Mouse (Mus musculus) 416B (cell line): Measurements from ENCODE around the gene Klf16.

Source experiments
- DNase-seq: peaks from one replicate; pipeline ENCODE4 v3.0.0; 2011; ENCODE audit warnings: low read depth

Klf16 gene

DNA sequence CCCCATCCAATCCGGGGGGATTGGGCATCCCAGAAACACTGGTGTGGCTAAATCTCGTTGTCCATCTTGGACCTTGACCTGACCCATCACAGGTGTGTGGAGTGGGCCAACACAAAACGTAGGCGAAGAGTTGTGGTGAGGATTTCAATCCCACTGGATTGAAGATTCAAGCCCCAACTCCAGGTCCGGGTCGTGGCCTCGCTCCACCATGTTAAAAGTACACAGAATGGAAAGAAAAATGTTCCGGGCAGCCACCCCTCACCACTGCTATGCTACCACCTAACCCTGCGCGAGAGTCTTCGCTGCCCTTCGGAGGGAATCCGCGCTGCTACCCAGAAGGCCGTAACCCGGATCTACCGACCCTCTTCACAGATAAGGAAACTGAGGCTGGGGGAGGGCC lies 1.2 kb downstream of the Klf16 start:
- DNase-seq: no peak

DNA sequence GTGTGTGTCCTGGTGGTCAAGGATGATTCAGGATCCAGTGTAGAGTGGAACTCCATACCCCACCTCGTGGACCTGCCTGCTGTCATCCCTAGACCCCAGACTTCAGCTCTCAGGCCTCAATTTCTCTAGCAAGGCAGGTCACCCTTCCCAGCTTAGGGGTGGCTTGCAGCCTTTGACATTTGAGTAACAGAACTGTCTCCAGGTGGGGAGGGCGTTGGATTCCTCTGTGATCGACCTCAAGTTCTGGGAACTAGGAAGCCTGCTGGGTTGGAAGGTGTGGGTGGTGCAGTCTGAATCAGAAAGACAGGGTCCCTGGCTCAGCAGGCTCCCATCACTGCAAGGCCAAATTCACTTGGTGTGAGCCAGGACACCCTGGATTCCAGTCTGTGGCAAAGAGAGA lies 2.2 kb downstream of the Klf16 start:
- no peak for DNase-seq

DNA sequence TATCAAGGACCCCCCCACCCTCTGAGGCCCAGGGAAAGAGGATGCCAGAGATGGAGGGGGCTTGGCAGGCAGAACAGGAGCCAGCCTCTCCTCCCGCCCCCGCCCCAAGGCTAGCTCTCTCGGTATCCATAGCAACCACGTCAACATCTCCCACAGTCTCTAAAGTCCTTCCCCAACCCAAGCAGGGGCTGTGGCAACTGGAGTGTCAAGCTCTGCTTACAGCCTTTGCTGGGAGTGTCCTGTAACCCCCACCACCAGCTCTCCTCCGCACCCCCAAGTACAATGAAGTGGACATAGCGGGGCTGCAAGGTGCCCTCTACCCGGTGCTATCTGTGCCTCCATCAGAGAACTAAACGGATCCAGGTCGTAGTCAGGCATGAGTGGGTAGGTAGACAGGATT lies 3.2 kb downstream of the Klf16 start:
- DNase-seq: no peak

DNA sequence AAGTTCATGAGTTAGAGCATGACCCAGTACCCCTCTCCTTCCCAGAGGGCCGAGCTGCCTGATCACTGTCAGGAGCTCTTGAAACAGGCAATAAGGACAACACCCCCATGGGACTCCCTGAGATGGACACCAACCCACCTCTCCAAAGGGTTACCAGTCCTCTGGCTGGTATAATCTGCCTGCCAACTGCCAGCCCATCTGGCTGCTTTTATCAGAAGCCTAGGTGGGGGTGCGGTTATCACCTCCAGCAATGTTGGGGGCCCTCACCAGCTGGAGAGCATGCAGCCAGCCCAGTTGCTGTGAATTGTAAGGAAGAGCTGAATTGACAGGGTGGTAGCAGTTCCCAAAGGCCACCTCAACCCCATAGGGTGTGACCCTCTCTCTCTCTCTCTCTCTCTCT lies 4.6 kb downstream of the Klf16 start:
- DNase-seq: no peak

DNA sequence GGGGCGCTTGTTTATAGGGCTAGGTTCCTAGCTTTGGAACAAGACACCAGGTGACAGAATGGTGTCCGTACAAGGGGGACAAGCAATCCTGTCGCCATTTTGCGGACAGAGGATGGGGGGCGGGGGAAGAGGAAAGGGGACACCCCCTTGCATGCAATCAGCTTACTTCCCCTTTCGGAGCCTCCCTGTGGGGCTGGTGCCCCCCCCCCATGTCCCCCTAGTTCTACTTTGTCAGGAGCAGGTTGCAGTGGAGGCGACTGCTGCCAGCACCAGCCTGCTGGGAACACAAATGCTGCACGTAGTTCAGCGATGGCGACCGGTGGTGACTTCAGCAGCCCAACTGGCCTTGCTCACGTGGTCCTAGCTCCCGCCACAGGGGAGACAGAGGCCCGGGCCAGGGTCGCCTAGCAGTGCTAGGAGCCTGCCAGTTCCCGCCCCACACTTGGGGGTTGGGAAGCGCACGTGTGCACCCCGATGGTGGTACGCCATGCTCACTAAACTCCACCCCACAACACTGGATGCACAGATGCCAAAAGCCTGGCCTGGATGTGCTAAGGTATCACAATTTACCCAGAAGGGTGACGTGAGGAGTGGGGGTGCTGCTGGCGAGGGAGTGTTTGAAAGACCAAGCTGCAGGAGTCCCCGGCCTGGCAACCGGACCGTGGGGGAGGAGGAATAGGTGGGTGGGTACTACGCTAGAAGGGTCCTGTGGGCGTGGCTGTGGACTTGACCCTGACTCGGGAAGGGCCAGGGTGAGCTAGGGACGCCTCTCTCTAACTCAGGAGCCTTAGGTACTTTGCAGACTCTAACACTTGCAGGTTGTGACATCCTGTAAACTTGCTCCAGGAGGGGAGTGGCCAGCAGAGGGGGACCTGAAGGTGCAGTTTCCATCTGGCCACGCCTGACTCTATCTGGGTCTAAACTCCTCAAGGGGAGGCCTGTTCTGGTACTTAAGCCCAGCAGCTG lies 6.0 kb downstream of the Klf16 start:
- DNase-seq: no peak

DNA sequence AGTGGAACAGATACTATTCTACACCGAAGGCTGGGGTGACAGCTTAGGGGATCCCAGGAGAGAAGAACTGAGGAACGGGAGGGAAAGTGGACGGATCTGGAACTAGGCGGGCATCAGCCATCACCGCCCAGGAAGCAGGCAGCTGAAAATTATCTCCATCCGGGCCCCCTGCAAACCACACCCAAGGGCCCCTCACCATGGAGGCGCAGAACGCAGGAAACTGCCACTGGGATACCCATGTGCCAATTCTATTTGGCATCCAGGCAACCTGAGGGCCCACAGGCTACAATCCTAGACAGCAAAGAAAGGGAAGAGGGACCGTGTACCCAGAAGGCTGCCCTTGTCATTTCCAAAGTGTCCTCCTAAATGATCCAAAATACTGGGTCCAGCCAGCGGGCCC lies 6.7 kb downstream of the Klf16 start:
- no peak for DNase-seq

DNA sequence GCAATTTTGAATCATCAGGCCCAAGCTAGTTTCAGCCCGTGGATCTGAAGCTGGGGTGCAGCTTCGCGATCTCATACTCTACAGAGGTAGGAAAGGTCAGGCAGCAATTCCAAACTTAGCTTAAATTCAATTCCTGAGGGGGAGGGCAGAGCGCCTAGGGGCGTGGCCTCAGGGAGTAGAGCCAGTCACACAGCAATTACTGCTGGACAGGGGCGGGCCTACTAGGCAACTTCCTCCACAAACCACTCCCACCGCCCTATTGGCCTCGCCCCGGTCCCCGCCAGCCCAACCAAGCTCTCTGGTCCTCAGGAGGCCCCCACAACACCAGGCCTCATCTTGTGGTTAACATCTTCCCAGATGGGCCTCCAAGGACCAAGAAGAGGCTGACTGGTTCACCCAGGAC lies 7.5 kb downstream of the Klf16 start:
- peak; percentile 85 for DNase-seq

DNA sequence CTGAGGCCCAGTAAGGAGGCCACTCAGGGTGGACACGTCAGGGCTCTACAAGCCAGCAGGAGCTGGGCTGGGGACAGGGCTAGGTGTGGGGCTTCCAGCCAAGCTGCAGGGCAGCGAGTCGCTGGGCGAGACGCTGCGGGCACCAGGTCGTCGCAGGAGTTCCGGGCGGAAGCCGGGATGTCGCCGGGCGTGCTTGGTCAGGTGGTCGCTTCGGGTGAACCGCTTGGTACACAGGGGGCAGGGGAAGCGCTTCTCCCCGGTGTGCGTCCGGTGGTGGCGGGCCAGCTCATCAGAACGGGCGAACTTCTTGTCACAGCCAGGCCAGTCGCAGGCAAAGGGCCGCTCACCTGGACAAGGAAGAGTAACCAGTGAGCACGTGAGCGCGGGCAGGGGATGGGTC lies 8.2 kb downstream of the Klf16 start:
- DNase-seq: no peak

DNA sequence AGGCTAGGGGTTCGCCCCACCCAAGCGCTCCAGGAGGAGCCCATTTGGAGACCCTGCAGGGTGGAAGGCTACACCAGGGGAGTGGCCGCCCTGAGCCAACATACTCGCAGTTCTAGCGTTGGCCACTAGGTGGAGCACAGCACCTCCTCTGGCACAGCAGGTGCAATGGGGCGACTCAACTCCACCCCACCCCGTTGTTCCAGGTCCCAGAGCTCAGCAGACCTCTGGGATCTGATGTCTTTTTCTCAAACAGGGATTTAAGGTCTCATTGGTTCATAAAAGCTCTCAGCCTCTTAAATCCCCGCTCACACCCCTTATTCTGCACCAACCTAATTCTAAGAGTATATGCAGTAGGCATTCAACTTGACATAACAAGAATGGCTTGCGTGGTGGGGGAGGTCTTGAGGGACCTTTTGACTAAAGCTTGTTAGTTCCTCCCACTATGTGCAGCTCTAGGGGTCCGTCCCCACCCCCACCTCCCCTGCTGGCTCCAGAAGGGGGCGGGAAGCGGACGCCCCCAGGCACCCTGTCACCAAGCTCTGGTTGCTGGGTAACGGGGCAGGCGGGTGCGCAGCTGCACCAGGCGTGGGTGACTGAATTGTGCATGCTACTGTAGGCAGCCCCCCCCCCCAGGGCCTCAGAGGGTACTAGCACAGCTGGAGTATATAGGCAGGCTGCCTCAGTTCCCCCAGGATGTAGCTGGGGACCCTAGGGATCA lies 10.6 kb downstream of the Klf16 start:
- peak; percentile 73 for DNase-seq

DNA sequence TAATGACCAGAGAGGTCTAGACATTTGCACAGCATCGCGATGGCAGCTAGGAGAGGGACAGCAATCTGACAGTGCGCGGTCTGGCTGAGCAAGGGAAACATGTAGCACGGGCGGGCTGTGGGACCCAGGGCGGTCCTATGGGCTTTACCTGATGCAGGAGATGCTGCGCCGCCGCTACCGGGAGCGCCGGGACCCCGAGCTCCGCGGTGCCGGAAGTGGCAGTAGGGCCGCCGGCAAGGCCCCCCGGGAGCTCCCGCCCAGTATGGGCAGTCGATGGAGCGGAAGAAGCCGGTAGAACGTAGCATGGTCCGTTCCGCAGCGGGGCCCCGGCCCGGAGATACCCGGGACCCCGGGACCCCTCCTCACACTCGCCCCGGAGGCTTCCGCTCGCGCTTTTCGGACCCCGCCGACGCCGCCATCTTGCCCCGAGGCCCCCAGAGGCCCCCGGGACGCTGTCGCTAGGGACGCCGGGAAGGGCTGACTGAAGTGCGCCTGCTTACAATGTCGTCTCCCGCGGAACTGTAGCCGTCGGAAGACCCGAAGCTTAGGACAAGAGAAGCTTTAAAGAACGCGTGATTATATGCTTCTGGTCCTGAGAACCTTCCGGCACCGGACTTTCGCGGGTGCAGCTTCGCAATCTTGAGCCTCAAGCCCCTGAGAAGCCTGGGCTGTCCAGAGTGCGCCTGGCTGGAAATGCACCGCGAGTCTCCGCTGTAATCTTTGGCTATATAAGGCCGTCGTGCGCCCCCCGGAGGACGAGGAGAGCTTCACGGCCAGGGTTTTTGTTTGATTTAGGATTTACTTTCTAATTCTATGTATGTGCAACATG lies 15.8 kb downstream of the Klf16 start, which contains the start of gene Rexo1:
Gene Rexo1, minus strand, starts transcription at position 445 of the 829 bp plus-strand sequence.
- DNase-seq: peak; percentile 96

DNA sequence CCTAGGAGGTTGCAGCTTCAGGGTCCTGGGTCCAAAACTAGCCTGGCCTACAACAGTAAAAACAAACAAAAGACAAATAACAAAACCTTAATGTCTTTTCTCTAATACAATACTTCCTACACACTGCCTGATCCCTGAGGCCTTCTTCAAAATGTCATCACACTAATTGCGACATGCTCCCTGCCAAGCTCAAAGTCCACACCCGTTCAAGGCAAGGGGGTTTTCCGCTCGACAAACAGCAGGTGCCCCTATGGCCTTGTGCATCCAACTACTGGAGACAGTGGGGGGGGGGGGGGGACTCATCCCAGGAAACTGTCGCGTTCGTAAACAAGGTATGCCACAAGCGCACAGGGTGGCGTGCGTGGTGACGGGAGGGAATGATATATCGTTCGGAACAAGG lies 16.5 kb downstream of the Klf16 start:
- DNase-seq: peak; percentile 49

DNA sequence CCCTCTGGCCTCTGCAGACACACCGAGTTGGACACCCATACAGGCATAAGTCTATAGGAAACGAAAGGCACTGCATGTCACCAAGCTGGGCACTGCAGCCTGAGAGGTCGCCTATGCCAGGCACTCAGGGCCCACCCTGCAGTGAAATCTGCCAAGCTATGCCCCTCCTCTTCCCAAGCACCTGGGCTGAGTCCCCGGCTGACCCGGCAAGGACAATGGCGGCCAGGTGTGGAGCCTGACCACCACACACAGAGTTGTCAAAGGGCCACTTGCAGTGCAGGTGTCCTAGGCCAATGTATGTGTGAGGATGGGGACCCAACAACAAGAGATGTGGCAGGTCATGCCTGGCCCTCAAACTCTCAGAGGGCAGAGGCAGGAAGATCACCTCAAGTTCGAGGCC lies 17.7 kb downstream of the Klf16 start:
- DNase-seq: no peak

DNA sequence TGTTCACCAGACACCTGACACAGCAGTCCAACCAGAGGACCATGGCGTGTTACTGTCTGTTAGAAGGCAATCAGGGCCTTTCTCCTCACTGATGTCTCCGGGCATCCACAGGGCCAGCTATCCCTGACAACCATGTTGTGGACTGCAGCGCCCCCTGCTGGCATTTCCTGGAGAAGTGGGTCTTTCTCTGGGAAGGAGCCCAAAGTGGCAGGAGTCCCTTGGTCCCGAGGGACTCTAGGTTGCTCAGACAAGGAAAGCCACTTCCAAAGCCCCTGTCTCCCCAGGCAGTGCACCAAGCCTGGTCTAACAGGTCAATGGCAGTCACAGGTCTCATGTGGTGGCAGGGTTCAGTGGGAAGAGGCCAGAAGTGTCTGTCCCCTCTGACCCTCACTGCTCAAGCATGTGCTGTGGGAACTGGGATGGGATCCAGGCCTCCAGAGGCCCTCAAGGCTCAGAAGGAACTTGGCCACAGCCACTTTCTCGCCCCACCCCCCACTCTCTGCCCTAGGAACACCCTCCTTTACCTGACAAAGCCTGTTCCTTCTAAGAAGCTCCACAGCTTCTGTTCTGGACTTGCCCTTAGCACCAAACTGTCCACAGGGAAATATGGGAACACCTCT lies 19.7 kb downstream of the Klf16 start:
- peak; percentile 63 for DNase-seq

DNA sequence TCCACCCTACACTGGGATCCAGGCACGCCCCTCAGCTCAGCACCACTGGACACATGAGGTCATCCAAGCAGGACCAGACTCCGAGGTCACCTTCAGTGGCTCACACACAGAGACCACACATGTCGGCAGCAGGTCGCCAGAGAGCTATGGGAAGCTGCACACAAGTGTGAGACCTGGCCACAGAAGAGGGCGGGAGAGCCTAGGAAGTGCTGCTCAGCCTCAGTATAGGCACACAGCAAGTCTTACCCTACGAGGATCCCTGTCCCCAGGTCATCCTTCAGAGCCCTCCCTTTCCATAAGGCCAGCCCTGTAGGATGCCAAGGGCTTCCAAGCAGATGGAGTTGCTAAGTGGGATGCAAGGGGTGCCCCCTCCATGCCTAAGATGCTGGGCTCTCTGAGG lies 23.1 kb downstream of the Klf16 start:
- DNase-seq: no peak

DNA sequence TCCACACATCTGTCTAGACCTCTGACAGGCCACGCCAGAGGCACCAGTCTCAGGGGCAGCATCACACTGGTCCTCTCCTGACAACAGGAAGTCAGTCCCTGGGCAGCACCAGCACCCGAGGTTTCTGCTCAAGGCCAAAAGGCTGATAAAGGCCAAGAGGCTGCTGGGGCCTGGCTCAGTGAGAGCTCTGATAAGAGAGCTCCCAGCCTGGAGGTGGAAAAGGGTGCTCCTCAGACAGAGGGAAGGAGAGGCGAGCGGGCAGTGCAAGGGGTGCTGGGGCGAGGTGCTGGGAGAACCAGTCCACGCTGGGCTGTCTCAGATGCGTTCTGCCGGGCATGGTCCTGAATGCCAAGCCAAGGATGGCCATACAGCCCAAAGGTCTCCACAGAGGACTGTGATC lies 23.5 kb downstream of the Klf16 start:
- peak; percentile 36 for DNase-seq

DNA sequence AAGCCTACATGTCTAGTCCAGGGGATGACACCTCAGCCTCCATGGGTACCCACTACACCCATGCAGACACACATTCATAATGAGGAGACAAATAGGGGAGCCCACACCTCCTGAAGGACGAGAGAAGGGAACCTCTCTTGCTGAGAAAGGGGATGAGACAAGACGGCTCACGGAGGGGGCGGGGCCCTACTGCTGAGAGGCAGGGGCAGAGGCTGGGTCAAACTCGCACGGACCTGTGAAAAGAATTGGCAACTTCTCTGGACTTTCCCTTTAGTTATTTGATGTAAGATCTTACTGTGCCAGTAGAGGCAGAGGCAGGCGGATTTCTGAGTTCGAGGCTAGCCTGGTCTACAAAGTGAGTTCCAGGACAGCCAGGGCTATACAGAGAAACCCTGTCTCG lies 24.8 kb downstream of the Klf16 start:
- no peak for DNase-seq

DNA sequence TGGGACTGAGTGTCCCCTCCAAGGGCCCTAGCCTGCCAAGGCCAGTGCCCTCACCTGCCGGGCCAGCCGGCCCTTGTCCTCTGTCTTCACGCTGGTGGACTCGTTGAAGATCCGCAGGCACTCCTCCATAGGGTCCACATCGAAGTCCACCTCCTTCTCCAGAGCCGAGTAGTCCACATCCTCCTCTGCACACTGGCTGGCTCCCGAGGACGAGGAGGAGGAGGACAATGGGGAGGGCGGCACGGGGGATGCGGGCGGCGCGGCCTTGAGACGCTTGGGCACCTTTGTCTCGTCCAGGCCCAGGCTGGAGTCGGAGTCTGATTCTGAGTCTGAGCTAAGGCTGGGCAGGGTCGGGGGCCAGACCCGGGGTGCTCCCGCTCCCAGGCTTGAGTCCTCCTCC lies 27.8 kb downstream of the Klf16 start:
- no peak for DNase-seq

DNA sequence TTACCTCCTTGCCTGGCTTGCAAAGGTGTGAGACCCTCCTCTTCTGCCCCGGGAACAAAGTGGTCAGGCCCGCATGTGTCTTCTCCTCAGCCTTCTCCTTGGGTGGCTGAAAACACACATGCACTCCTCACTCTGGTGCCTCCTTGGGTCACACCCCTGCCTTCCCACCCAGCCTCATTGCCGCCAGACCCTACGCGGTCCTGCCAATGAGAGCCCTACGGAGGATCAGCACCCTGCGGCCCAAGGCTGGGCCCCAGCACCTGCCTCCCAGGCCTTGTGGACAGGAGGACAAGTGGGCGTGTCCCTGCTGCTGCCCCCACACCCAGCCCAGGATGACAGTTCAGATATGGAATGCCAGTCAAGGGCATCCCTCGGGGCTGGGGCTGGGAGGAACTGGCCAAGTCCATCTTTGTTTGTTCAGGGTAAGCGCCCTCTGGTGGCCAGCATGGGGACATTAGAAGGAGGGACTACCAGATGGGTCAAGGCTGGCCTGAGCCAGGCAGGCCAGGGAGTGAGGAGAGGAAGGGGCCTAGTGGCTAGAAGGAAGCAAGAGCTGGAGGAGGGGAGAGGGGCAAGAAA lies 28.6 kb downstream of the Klf16 start:
- DNase-seq: peak; percentile 65

DNA sequence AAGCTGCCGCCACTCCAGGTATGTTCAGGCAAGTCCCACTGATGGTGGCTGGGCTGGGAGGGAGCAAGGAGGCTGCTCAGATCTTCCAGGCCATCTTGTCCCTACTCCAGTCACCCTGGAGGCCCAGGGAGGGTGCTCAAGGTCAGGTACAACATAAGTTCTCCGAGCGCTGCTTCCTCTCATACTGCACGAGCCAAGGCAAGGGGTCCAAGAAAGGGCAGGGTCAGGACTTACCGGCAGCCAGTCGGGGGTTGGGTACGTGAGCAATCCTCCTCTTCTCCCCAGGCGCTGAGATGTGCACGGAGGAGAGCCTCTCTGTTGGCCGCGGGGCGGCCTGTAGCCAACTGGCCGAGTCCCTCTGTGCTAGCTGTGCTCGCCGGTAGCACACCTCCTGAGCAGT lies 29.6 kb downstream of the Klf16 start:
- DNase-seq: no peak

DNA sequence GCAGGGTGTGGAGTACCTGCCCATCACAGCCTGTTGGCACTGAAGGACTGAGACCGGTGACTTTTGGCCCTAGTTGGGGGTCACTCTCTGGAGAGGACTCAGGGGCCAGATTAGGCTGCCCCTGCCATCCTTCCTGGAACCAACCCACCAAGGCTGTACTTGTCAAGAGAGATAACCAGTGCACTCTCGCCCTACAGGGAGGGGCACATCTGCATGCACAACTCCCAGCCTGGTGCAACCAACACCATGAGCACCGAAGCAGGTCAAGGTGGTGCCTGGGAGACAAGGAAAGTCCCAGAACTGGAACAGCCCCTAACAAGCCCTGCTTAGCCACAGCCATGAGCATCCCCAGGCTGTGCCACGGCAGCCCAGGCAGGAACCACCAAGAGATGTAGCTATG lies 30.2 kb downstream of the Klf16 start:
- no peak for DNase-seq

DNA sequence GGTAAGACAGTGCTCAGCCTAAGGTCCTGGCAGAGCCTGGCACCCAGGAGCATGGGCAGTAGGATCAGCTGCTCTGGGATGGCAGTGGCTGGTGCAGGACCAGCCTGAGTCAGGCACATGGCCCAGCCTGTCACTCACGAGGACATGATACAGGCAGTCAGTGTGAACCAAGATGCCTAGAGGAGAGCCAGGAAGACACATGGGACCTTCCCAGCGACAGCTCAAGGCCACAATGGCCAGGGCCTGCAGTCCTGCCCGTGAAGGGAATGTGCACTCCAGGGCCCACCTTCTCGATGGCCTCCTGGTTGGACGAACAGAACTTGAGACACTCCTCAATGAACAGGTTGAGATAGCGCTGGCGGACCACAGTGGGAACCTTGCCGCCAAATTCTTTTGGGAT lies 31.5 kb downstream of the Klf16 start:
- no peak for DNase-seq

DNA sequence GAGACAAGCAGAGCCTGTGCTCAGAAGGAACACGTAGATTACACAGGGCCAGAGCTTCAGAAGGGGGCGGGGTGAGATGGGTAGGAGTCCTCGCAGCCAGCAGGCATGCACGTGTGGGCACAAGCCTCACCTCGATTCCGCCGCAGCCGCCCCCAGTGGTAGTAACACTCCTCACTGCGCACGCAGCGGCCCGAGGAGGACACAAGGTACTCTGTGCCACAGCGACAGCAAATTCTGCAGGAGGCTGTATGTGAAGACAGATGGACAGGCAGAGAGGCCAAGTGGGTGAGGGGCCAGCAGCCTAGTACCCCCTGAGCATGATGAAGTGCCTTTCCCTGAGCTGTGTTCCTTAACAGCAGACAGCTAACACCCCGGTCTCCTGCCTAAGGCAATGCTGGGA lies 33.2 kb downstream of the Klf16 start:
- no peak for DNase-seq
